Mouse (Mus musculus) urinary bladder, postnatal 14 days (tissue): ENCODE results near the gene Scml4.
A peak's percentile ranks its signal among the peaks of the same experiment; 100 is the strongest.

Source experiments
- DNase-seq: peaks from one replicate; pipeline ENCODE4 v3.0.0; 2021; ENCODE audit warnings: low spot score

Scml4 gene

DNA sequence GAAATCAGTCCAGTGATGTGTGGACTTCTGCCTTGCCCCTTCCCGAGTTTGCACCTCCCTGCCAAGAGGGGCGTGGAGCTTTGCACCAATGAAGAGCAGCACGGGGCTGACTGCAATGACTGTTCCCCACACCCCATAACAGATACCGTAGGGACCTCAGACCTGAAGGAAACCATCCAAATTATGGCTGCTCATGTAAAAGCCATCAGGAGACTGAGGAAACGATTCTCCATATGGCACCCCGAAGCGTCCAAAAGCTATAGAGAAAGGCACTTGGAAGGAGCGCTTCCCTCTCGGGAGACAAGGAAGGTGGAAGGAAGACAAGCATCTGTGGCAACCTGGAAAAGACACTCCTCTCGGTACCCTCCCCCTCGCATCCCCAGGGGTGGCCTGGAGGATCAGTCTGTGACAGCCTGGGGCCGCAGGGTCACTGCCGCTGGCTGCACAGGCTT, 134.2 kb downstream of the Scml4 start:
- DNase-seq: no peak

DNA sequence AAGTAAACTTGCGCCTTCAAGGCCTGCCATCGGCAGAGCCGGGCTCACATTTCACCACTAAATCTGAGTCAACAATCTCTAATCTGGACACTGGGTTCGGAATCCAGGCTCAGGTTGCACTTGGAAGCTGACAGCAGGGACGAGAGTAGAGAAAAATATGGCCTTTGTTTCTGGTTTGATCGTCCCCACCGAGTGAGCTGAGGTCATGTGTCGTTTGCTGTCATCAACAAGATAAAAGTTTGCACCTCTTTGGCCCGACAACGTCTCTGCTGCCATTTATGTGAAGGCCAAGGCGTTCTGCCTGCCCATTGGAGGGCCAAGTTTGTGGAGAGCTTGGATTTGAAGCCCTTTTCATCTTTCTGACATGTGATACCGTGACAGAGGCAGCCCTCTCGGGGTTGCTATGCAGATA, 135.3 kb downstream of the Scml4 start:
- no peak for DNase-seq

DNA sequence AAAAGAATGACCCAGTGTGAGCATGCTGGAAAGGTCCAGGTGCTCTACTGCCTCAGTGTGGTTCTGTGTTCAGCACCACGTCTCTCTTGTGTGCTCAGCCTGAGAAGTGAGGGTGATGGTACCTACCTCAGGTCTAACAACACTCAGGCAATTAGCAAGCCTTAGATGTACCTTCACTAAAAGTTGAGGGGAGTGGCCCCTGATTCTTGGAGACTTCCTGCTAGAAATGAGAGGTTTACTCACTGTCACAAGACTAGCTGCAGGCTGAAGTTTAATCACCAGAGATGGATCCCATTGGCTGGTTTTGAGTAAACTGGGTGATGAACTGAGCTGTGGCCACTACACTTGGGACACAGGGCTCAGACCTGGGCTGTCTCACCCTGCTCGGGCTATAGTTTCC, 137.1 kb downstream of the Scml4 start:
- no peak for DNase-seq

DNA sequence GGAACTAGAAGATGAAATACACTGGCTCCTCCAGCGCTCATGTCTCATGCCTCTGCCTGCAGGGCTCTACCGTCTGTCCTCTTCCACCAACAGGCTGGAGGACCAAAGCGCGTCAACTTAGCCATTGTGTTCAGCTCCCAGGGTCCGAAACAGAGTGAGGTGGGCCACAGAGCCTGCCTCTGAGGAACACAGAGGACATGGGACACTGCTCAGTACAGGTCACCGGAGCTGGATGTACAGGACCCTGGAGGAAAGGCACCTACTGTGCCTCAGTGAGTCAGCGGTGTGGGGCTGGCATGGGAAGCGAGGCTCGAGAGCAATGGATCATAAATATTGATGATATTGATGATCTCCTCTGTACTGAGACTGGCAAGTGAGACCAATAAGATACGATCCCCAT, 139.2 kb downstream of the Scml4 start:
- no peak for DNase-seq

- no peak for DNase-seq
These were observed 141.3 kb downstream of the Scml4 start for GRCm38 (mm10) chr10:43001433-43001832.

GRCm38 (mm10) chr10:43002066-43002678, 142.0 kb downstream of the Scml4 start:
- peak; percentile 38 for DNase-seq

GRCm38 (mm10) chr10:43002721-43003465, 142.7 kb downstream of the Scml4 start:
- DNase-seq: no peak

DNA sequence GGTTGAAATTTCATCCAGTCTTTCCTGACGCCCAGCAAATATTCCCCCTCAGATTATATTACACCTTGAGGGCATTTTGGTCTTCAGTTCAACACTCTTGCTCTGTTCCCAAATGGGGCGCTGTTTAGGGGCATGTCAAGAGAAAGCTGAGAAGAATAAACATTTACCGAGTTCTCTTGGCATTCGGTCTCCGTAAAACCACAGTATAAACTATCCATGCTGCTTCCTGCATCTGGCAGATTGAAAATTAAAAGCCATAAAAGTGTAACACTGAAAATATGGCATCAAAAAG, 143.2 kb downstream of the Scml4 start:
- no peak for DNase-seq

GRCm38 (mm10) chr10:43004174-43004734, 144.1 kb downstream of the Scml4 start:
- no peak for DNase-seq

DNA sequence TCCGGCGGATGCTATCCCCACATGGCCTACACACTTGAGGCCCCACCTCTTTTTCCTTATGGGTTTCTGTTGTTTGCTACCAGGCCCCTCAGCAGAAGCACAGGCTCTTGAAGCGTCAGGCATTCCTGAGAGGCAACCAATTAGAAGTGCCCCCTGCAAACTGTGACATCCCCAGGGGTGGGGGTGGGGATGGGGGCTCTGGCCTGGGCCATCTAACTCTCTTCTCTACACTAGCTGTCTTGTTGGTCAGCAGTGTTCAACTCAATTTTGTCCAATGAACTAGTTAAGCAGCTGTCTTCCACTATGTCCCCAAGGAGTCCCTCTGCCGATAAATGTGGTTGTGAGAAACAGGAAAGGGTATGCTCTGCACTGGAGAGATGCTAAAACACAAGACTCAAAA, 144.9 kb downstream of the Scml4 start:
- DNase-seq: no peak

GRCm38 (mm10) chr10:43005677-43006076, 145.5 kb downstream of the Scml4 start:
- DNase-seq: no peak

GRCm38 (mm10) chr10:43006534-43006933, 146.4 kb downstream of the Scml4 start:
- DNase-seq: no peak

GRCm38 (mm10) chr10:43008116-43008515, 147.9 kb downstream of the Scml4 start:
- no peak for DNase-seq
